Mouse (Mus musculus) heart, postnatal 0 days (tissue): ENCODE results near the gene Ap1ar.

Experiments used
- CTCF ChIP-seq: IDR thresholded peaks from 2 replicates; pipeline ENCODE4 v1.5.1; 2016; ENCODE audit warnings: antibody characterized with exemption, control low read depth, low read depth
- EP300 ChIP-seq: IDR thresholded peaks from 2 replicates; pipeline ENCODE4 v1.6.1; 2016; ENCODE audit warnings: antibody characterized with exemption, low read depth

DNA sequence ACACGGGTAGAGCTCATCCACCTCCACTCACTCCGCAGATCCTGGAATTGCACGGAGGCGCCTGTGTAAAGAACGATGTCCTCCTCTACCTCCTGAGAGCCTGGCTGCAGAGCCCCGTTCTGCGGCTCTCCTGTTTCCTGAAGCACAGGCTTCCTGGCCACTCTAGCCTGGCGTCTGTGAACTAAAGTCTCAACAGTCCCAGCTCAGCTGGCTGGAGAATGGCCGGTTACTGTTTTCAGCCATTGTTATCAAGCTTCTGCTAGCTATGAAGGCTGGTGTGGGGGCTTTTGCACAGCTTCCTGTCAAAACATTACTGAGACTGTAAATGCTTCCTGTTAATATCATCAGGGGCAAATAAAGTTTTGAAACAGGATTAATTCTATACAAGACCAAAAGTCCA is 34.3 kb upstream of the Ap1ar start:
- TF ChIP-seq CTCF = no peak
- TF ChIP-seq EP300 = no peak
